Mouse (Mus musculus): Measurements from ENCODE around the gene Irf2bp1. TPM values are rescaled to one million over a fixed set of nuclear protein-coding genes. Genes with fewer than 3 reads are reported as not detected.

Gene Irf2bp1
- polyA plus RNA-seq, 1 experiment from 2014 or later = 24.9 TPM

DNA sequence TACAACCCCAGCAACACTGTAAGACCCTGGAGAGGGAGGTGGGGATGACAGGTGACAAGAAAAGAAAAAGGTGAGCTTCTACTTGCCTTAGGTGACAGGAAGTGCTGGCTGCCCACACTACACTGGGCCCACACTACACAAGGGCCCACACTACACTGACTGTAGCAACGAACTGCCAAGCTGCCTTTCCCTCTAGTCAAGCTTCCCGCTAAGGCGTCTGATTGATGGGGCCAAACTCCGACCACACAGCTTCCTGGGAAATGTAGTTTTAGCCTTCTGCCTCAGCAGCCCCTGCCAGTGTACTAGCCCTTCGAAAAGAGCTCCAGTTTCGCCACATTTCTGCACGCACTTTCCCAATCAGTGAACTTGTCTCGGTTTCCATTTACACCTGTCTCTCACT, 36.2 kb upstream of the Irf2bp1 start:
- Histone ChIP-seq H3K36me3 (ENCODE audit: control insufficient read depth, insufficient read depth, low read length) (no peaks in the 10 kb centered on the region), H3K9ac (ENCODE audit: low read depth, low read length) (no peak overlapping the region), H3K4me3 (ENCODE audit: low read depth, low read length) (no peak overlapping the region), H3K27me3 (replicated peaks; ENCODE audit: control insufficient read depth, insufficient read depth, low read length) (peaks cover 36% of the 10 kb centered on the region), H3K4me2 (no peak overlapping the region), H3K27ac (ENCODE audit: low read depth, low read length) (no peak overlapping the region), H3K9me3 (ENCODE audit: control insufficient read depth, low read length) (no peaks in the 10 kb centered on the region), H3K4me1 (replicated peaks; ENCODE audit: control insufficient read depth, insufficient read depth, low read length) (no peaks in the 10 kb centered on the region)
- ATAC-seq (replicated peaks; ENCODE audit: low FRiP score) (no peak), DNase-seq (ENCODE audit: low spot score) (no peak)
- 11% methylated on average over 8 of the region's 8 CpGs for WGBS

DNA sequence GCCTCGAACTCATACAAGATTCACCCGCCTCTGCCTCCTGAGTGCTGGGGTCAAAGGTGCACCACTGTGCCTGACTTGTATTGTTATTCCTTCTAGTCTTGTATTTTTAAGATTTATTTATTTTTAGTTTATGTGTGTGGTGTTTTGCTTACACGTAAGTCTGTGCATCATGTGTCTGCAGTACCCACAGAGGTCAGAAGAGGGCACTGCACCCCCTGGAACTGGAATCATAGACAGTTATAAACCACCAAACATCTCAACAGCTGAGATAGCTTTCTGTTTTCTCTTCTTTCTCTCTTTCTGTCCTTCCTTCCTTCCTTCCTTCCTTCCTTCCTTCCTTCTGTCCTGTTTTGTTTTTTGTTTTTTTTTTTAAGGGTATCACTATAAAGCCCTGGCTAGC, 32.9 kb upstream of the Irf2bp1 start:
- Histone ChIP-seq H3K9ac (ENCODE audit: low read depth, low read length) (no peak overlapping the region), H3K9me3 (ENCODE audit: control insufficient read depth, low read length) (no peaks in the 10 kb centered on the region), H3K27ac (ENCODE audit: low read depth, low read length) (no peak overlapping the region), H3K36me3 (ENCODE audit: control insufficient read depth, insufficient read depth, low read length) (no peaks in the 10 kb centered on the region), H3K27me3 (replicated peaks; ENCODE audit: control insufficient read depth, insufficient read depth, low read length) (peaks cover 4% of the 10 kb centered on the region), H3K4me1 (replicated peaks; ENCODE audit: control insufficient read depth, insufficient read depth, low read length) (no peaks in the 10 kb centered on the region), H3K4me2 (no peak overlapping the region), H3K4me3 (ENCODE audit: low read depth, low read length) (no peak overlapping the region)
- ATAC-seq (replicated peaks; ENCODE audit: low FRiP score) (no peak), DNase-seq (ENCODE audit: low spot score) (no peak)
- WGBS = 93% methylated on average over 3 of the region's 3 CpGs

DNA sequence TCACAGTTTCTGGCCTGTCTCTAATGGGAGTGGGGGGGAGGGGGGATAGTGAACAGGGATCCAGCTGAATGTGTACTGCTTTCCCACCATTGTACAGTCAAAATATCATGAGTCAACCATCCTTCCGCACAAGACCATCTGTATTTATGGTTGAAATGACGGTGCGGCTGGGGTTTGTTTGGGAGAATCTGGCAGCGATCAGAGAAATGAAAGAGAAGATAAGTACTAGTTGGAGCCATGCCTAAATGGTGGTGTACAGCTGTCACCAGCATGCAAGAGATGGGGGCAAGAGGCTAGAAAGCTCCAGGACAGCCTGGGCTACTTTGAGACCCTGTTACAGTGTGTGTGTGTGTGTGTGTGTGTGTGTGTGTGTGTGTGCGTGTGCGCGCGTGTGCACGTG, 25.5 kb upstream of the Irf2bp1 start:
- H3K36me3 ChIP-seq (ENCODE audit: control insufficient read depth, insufficient read depth, low read length) = no peaks in the 10 kb centered on the region
- 91% methylated on average over 9 of the region's 9 CpGs for WGBS
- H3K4me2 ChIP-seq = no peak overlapping the region
- no peaks in the 10 kb centered on the region for H3K9me3 ChIP-seq (ENCODE audit: control insufficient read depth, low read length)
- no peak for DNase-seq (ENCODE audit: low spot score)
- no peak overlapping the region for H3K4me3 ChIP-seq (ENCODE audit: low read depth, low read length)
- ATAC-seq (replicated peaks; ENCODE audit: low FRiP score) = no peak
- H3K9ac ChIP-seq (ENCODE audit: low read depth, low read length) = no peak overlapping the region
- no peaks in the 10 kb centered on the region for H3K27me3 ChIP-seq (replicated peaks; ENCODE audit: control insufficient read depth, insufficient read depth, low read length)
- H3K27ac ChIP-seq (ENCODE audit: low read depth, low read length) = no peak overlapping the region
- H3K4me1 ChIP-seq (replicated peaks; ENCODE audit: control insufficient read depth, insufficient read depth, low read length) = no peaks in the 10 kb centered on the region

- peaks cover 10% of the 10 kb centered on the region for H3K4me1 ChIP-seq (replicated peaks; ENCODE audit: control insufficient read depth, insufficient read depth, low read length)
- no peaks in the 10 kb centered on the region for H3K36me3 ChIP-seq (ENCODE audit: control insufficient read depth, insufficient read depth, low read length)
- H3K4me2 ChIP-seq = no peak overlapping the region
- no peaks in the 10 kb centered on the region for H3K9me3 ChIP-seq (ENCODE audit: control insufficient read depth, low read length)
- H3K27me3 ChIP-seq (replicated peaks; ENCODE audit: control insufficient read depth, insufficient read depth, low read length) = peaks cover 29% of the 10 kb centered on the region
- no peak overlapping the region for H3K9ac ChIP-seq (ENCODE audit: low read depth, low read length)
- WGBS = 68% methylated on average over 2 of the region's 2 CpGs
- DNase-seq (ENCODE audit: low spot score) (no peak), ATAC-seq (replicated peaks; ENCODE audit: low FRiP score) (no peak)
- no peak overlapping the region for H3K4me3 ChIP-seq (ENCODE audit: low read depth, low read length)
- H3K27ac ChIP-seq (ENCODE audit: low read depth, low read length) = no peak overlapping the region
These were observed 17.3 kb upstream of the Irf2bp1 start for GRCm38 (mm10) chr7:18986503-18986902.

GRCm38 (mm10) chr7:18987100-18987499, 16.7 kb upstream of the Irf2bp1 start, which contains the start of gene Nanos2:
TSS of gene Nanos2 (plus strand) at chr7:18987400.
- no peaks in the 10 kb centered on the region for H3K36me3 ChIP-seq (ENCODE audit: control insufficient read depth, insufficient read depth, low read length)
- H3K4me1 ChIP-seq (replicated peaks; ENCODE audit: control insufficient read depth, insufficient read depth, low read length) = peaks cover 12% of the 10 kb centered on the region
- no peak for DNase-seq (ENCODE audit: low spot score)
- H3K9ac ChIP-seq (ENCODE audit: low read depth, low read length) = no peak within 1 kb of the TSS
- 60% methylated on average over 2 of the region's 2 CpGs for WGBS
- H3K4me2 ChIP-seq = no peak within 1 kb of the TSS
- peaks cover 35% of the 10 kb centered on the region for H3K27me3 ChIP-seq (replicated peaks; ENCODE audit: control insufficient read depth, insufficient read depth, low read length)
- no peak within 1 kb of the TSS for H3K27ac ChIP-seq (ENCODE audit: low read depth, low read length)
- H3K9me3 ChIP-seq (ENCODE audit: control insufficient read depth, low read length) = no peaks in the 10 kb centered on the region
- no peak within 1 kb of the TSS for H3K4me3 ChIP-seq (ENCODE audit: low read depth, low read length)
- ATAC-seq (replicated peaks; ENCODE audit: low FRiP score) = no peak

GRCm38 (mm10) chr7:18987747-18988146, 16.1 kb upstream of the Irf2bp1 start:
- WGBS = 63% methylated on average over 13 of the region's 13 CpGs
- Histone ChIP-seq H3K4me3 (ENCODE audit: low read depth, low read length) (no peak overlapping the region), H3K27me3 (replicated peaks; ENCODE audit: control insufficient read depth, insufficient read depth, low read length) (peaks cover 42% of the 10 kb centered on the region), H3K4me1 (replicated peaks; ENCODE audit: control insufficient read depth, insufficient read depth, low read length) (peaks cover 12% of the 10 kb centered on the region), H3K27ac (ENCODE audit: low read depth, low read length) (no peak overlapping the region), H3K9ac (ENCODE audit: low read depth, low read length) (no peak overlapping the region), H3K9me3 (ENCODE audit: control insufficient read depth, low read length) (no peaks in the 10 kb centered on the region), H3K4me2 (no peak overlapping the region), H3K36me3 (ENCODE audit: control insufficient read depth, insufficient read depth, low read length) (no peaks in the 10 kb centered on the region)
- no peak for DNase-seq (ENCODE audit: low spot score)
- ATAC-seq (replicated peaks; ENCODE audit: low FRiP score) = no peak

DNA sequence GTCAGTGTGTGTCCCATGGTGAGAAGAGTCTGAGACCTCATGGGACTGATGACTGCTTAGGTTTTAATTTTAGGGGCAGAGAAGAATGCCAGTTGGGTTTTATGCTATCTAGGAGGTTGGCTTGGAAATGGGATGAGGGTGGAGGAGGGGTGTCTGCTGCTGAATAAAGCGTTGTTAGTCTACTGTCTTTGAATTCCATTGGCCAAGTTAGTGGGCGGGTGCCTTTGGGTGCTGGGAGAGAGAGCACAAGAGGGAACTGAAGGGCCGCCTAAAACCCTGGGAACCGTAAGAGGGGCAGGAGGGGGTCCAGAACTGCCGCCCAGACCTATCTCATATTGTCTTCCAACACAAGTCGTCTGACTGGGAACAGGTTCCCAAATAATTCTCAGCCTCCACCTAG, 15.1 kb upstream of the Irf2bp1 start:
- ATAC-seq (replicated peaks; ENCODE audit: low FRiP score) = no peak
- 57% methylated on average over 6 of the region's 6 CpGs for WGBS
- no peaks in the 10 kb centered on the region for H3K36me3 ChIP-seq (ENCODE audit: control insufficient read depth, insufficient read depth, low read length)

GRCm38 (mm10) chr7:18989995-18990394, 13.8 kb upstream of the Irf2bp1 start:
- peaks cover 12% of the 10 kb centered on the region for H3K4me1 ChIP-seq (replicated peaks; ENCODE audit: control insufficient read depth, insufficient read depth, low read length)
- H3K4me2 ChIP-seq = peak overlapping the region; percentile 82
- no peak overlapping the region for H3K9ac ChIP-seq (ENCODE audit: low read depth, low read length)
- ATAC-seq (replicated peaks; ENCODE audit: low FRiP score) = no peak
- H3K27me3 ChIP-seq (replicated peaks; ENCODE audit: control insufficient read depth, insufficient read depth, low read length) = peaks cover 55% of the 10 kb centered on the region
- no peak overlapping the region for H3K27ac ChIP-seq (ENCODE audit: low read depth, low read length)
- WGBS = 13% methylated on average over 5 of the region's 5 CpGs
- no peaks in the 10 kb centered on the region for H3K36me3 ChIP-seq (ENCODE audit: control insufficient read depth, insufficient read depth, low read length)
- H3K4me3 ChIP-seq (ENCODE audit: low read depth, low read length) = peak overlapping the region; percentile 42
- H3K9me3 ChIP-seq (ENCODE audit: control insufficient read depth, low read length) = no peaks in the 10 kb centered on the region
- no peak for DNase-seq (ENCODE audit: low spot score)

More for the DNA sequence above, 15.1 kb upstream of the Irf2bp1 start:
- Histone ChIP-seq H3K27me3 (replicated peaks; ENCODE audit: control insufficient read depth, insufficient read depth, low read length) (peaks cover 51% of the 10 kb centered on the region), H3K4me3 (ENCODE audit: low read depth, low read length) (no peak overlapping the region), H3K9me3 (ENCODE audit: control insufficient read depth, low read length) (no peaks in the 10 kb centered on the region), H3K4me2 (no peak overlapping the region), H3K9ac (ENCODE audit: low read depth, low read length) (no peak overlapping the region), H3K4me1 (replicated peaks; ENCODE audit: control insufficient read depth, insufficient read depth, low read length) (peaks cover 12% of the 10 kb centered on the region), H3K27ac (ENCODE audit: low read depth, low read length) (no peak overlapping the region)
- DNase-seq (ENCODE audit: low spot score) = no peak

DNA sequence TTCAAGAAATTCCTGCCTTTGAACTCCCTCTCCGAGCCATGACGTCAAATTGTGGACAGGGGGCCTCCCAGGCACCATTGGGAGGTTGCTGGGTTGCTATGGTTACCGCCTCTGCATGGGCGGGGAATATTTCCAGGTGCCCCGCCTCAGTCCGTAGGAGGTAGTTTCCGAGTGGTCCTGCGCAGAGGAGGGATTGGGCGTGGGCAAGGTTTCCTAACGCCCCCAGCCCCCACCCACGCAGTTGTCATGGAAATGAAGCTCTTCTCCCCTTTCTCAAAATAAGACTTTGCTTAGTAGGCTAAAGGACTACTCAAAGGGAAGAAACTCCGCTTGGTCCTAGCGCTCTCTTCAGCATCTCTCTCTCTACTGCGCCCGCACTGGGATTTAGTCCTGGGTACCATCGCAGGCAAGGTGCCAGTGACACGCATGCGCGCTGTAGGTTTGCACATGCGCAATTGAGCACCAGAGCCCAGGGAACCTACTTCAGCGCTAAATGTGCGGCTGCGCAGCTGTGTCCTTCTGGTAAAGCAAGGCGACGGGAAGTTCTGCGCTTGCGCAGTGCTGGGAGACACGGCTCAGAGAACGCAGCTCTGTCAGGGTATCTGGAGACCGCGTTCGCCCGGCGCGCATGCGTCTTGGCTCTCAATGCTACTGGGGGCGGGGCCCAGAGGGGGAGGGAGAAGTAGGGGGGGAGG, 13.1 kb upstream of the Irf2bp1 start, which contains the start of gene Mypop:
Gene Mypop (plus strand): TSS at position 645 of the 695 bp plus-strand sequence.
- Histone ChIP-seq H3K9ac (ENCODE audit: low read depth, low read length) (peak within 1 kb of the TSS; percentile 30), H3K27me3 (replicated peaks; ENCODE audit: control insufficient read depth, insufficient read depth, low read length) (peaks cover 55% of the 10 kb centered on the region), H3K4me3 (ENCODE audit: low read depth, low read length) (peak within 1 kb of the TSS; percentile 42), H3K4me1 (replicated peaks; ENCODE audit: control insufficient read depth, insufficient read depth, low read length) (peaks cover 12% of the 10 kb centered on the region), H3K4me2 (peak within 1 kb of the TSS; percentile 82), H3K36me3 (ENCODE audit: control insufficient read depth, insufficient read depth, low read length) (no peaks in the 10 kb centered on the region), H3K9me3 (ENCODE audit: control insufficient read depth, low read length) (no peaks in the 10 kb centered on the region), H3K27ac (ENCODE audit: low read depth, low read length) (no peak within 1 kb of the TSS)
- peak; percentile 90 for ATAC-seq (replicated peaks; ENCODE audit: low FRiP score)
- DNase-seq (ENCODE audit: low spot score) = peak; percentile 98
- WGBS = under 1% methylated on average over 36 of the region's 37 CpGs

Measured in liver, embryonic 11.5 days (tissue).